7 mouse cellular contexts compared by ENCODE assay signal in genomic region chr4:140910661-140911310, GRCm38 (mm10). TPM values are rescaled to one million over a fixed set of nuclear protein-coding genes. Genes with fewer than 3 reads are reported as not detected.
DNase-seq lines count a peak whose midpoint lies in the region; ATAC-seq and TF ChIP-seq lines count a peak whose summit lies in the region.

No protein-coding gene starts in this region.

- ATAC-seq in intestine, postnatal 0 days, result no peak

- 27% methylated on average over 17 of the region's 17 CpGs for WGBS in intestine, postnatal 0 days

- H3K4me1 ChIP-seq in testis, adult 2 months (ENCODE audit: control insufficient read depth, insufficient read depth, low read length), result peaks cover 12% of the 10 kb centered on the region
- no peaks in the 10 kb centered on the region for H3K4me1 ChIP-seq in intestine, postnatal 0 days (replicated peaks; ENCODE audit: control insufficient read depth, insufficient read depth, low read length)

- no peak for TF ChIP-seq CTCF in testis, adult 2 months (IDR thresholded peaks at IDR 0.05; ENCODE audit: control insufficient read depth, insufficient read depth, insufficient replicate concordance, low read depth, low read length)
- TF ChIP-seq CTCF in gastrocnemius, adult 2 months (IDR thresholded peaks at IDR 0.05), result no peak
- TF ChIP-seq CTCF in intestine, postnatal 0 days (IDR thresholded peaks at IDR 0.05; ENCODE audit: low read depth), result no peak

- no peaks in the 10 kb centered on the region for H3K9me3 ChIP-seq in intestine, postnatal 0 days (ENCODE audit: control insufficient read depth)

- H3K4me2 ChIP-seq in intestine, postnatal 0 days (replicated peaks; ENCODE audit: low read depth), result peak overlapping the region; percentile 37; the same call in 1 of the 2 replicates

- no peak overlapping the region for H3K27ac ChIP-seq in testis, adult 2 months (ENCODE audit: control insufficient read depth, insufficient read depth, low read depth, low read length)
- peak overlapping the region; percentile 88 for H3K27ac ChIP-seq in gastrocnemius, adult 2 months
- H3K27ac ChIP-seq in intestine, postnatal 0 days (ENCODE audit: low read depth, low read length), result no peak overlapping the region

- H3K27me3 ChIP-seq in testis, adult 2 months (ENCODE audit: control insufficient read depth, insufficient read depth, low read length), result no peaks in the 10 kb centered on the region; the same call in 1 of the 2 replicates
- H3K27me3 ChIP-seq in intestine, postnatal 0 days (replicated peaks; ENCODE audit: control insufficient read depth, insufficient read depth, low read length), result 0 out of 2 replicates have a peak, but pooled peaks cover 6% of the 10 kb centered on the region

- DNase-seq in testis, postnatal 14 days (ENCODE audit: low spot score), result no peak
- DNase-seq in gastrocnemius, adult 2 months, result peak; percentile 93
- DNase-seq in skeletal muscle tissue, adult 2 months (ENCODE audit: low read depth, low spot score), result peak; percentile 93
- no peak for DNase-seq in left cerebral cortex, adult 8-10 months (ENCODE audit: low spot score in 2 of 2)
- DNase-seq in layer of hippocampus, postnatal 25 days (ENCODE audit: extremely low spot score in 1 of 2, low spot score in 1 of 2), result no peak

- H3K36me3 ChIP-seq in testis, adult 2 months (ENCODE audit: control insufficient read depth, insufficient read depth, low read length), result no peaks in the 10 kb centered on the region
- no peaks in the 10 kb centered on the region for H3K36me3 ChIP-seq in intestine, postnatal 0 days (ENCODE audit: control insufficient read depth, insufficient read depth)

- intact Hi-C loops in gastrocnemius, adult 2 months (cut with DNase I), result loop anchor here (1.0 kb wide), 1 partner anchor 12 kb away; no protein-coding TSS in a partner anchor

- no peak overlapping the region; the same call in 1 of the 2 replicates for H3K9ac ChIP-seq in intestine, postnatal 0 days (ENCODE audit: low read depth, low read length)

- peak overlapping the region; percentile 63 for H3K4me3 ChIP-seq in testis, adult 2 months (ENCODE audit: control insufficient read depth, low read depth, low read length)
- H3K4me3 ChIP-seq in gastrocnemius, adult 2 months, result peak overlapping the region; percentile 29; the same call in 1 of the 2 replicates
- H3K4me3 ChIP-seq in intestine, postnatal 0 days (ENCODE audit: low read depth, low read length), result no peak overlapping the region; the same call in 1 of the 2 replicates

- TF ChIP-seq POLR2A in testis, adult 2 months (IDR thresholded peaks at IDR 0.05; ENCODE audit: control insufficient read depth, low read depth, low read length), result no peak

RNA-seq across cellular contexts. Expression of gene Padi2, which starts 4.6 kb away (rescaled TPM):
- polyA plus RNA-seq in testis, adult 2 months (2012; rRNA removed), result 1.8 and 1.9 TPM in 2 replicates
- total RNA-seq in gastrocnemius, adult 2 months (2021), result 100 to 1,000 TPM in 1 of 2 experiments, 10 to 100 TPM in 1; 77.0 to 273 TPM
- polyA plus RNA-seq in intestine, postnatal 0 days (2015; fragmentation: Nextera tagmentation; extraction: Ambion mirVana), result 1.1 and 1.2 TPM in 2 replicates
- total RNA-seq in left cerebral cortex, adult 8-10 months (2022), result 10 to 100 TPM; 18.8 to 23.9 (median 23.5) TPM
- total RNA-seq in layer of hippocampus, postnatal 25 days (2021), result 10 to 100 TPM; 21.2 to 22.2 TPM

RNA-seq across cellular contexts. Expression of gene Sdhb, which starts 50.2 kb away (rescaled TPM):
- 97.1 and 102 TPM in 2 replicates for polyA plus RNA-seq in testis, adult 2 months (2012; rRNA removed)
- 100 to 1,000 TPM; 483 to 898 TPM for total RNA-seq in gastrocnemius, adult 2 months (2021)
- 588 and 627 TPM in 2 replicates for polyA plus RNA-seq in intestine, postnatal 0 days (2015; fragmentation: Nextera tagmentation; extraction: Ambion mirVana)
- 100 to 1,000 TPM; 186 to 203 (median 195) TPM for total RNA-seq in left cerebral cortex, adult 8-10 months (2022)
- 100 to 1,000 TPM; 182 to 190 TPM for total RNA-seq in layer of hippocampus, postnatal 25 days (2021)

Comparison
In these comparisons a context has a peak if more than half of its experiments do, and no peak if none do; other contexts are left out.
1. DNase-seq: peak in gastrocnemius, adult 2 months (single experiment) and skeletal muscle tissue, adult 2 months (single experiment); none in testis, postnatal 14 days (single experiment), left cerebral cortex, adult 8-10 months (0 of 2) and layer of hippocampus, postnatal 25 days (0 of 2).